11 mouse cellular contexts compared by ENCODE assay signal in the genomic region with DNA sequence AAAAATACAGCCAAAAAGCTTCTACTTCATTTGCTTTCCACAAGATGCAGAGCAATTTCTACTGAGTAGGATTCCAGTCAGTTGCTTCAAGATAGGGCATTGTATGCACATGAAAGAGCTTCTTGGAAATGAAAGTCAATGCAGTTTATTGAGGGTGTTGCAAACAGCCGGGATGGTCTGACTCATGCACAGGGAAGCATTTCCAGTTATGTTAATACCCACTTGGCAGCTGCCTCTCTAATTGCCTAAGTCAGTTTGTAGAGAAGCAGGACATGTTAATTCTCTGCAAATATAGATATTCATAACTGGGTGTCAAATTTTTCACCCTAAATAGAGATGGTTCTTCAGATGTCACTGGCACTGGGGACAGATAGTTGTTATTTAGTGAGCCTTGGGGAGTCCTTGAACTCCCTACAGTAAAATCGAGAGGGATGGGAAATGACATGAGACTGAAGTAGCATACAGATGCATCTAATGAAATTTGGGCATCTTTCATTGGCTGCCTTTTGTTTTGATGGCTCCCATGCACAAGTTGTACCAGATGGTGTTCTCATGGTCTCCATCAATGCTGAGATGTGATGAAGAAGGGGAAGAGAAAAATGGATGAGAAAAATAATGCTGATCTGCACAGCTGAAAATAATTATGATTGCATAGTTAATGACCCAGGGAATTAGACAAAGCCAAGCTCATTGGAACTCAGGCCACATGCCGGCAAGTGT.
DNase-seq lines count a peak whose midpoint lies in the region; ATAC-seq and TF ChIP-seq lines count a peak whose summit lies in the region.
"Had no signal": no experiment of that assay in that cellular context is flagged by ENCODE, and none has a peak within 500 bp of the region (broad histone marks: within the 10 kb centered on the region; RNA-seq: fewer than 3 reads in every experiment).

No protein-coding gene starts in this region.

- no peak overlapping the region for H3K4me2 ChIP-seq in forebrain, postnatal 0 days (ENCODE audit: low read depth)

- no peak overlapping the region for H3K27ac ChIP-seq in forebrain, postnatal 0 days (ENCODE audit: low read depth, low read length)

- H3K4me1 ChIP-seq in forebrain, postnatal 0 days (ENCODE audit: insufficient read depth) = no peaks in the 10 kb centered on the region

- no peak for TF ChIP-seq CTCF in forebrain, postnatal 0 days (IDR thresholded peaks at IDR 0.05; ENCODE audit: low read depth)

- intact Hi-C loops in left cerebral cortex, postnatal 14 days (cut with DNase I) = no loop called here
- intact Hi-C loops in left cerebral cortex, postnatal 10 days (cut with DNase I) = no loop called here

- H3K36me3 ChIP-seq in forebrain, postnatal 0 days (ENCODE audit: insufficient read depth) = no peaks in the 10 kb centered on the region

- peak; percentile 10 for DNase-seq in adrenal gland, adult 8-10 months
- DNase-seq in adrenal gland, postnatal 25 days = no peak
- DNase-seq in left cerebral cortex, postnatal 14 days (ENCODE audit: low spot score in 2 of 2) = peak; percentile 24 to 29
- DNase-seq in left cerebral cortex, postnatal 10 days (ENCODE audit: extremely low spot score in 1 of 2, low spot score in 2 of 2) = no peak
- peak; percentile 58 for DNase-seq in forebrain, postnatal 0 days
- DNase-seq in cerebellum, adult 11 months = no peak
- DNase-seq: heart, postnatal 10 days; kidney, adult 9 months; thymus, adult 18-20 months had no signal

- no peak overlapping the region for H3K4me3 ChIP-seq in forebrain, postnatal 0 days (ENCODE audit: low read depth, low read length)

- no peaks in the 10 kb centered on the region for H3K9me3 ChIP-seq in forebrain, postnatal 0 days (ENCODE audit: low read length)

- no peaks in the 10 kb centered on the region for H3K27me3 ChIP-seq in forebrain, postnatal 0 days (ENCODE audit: insufficient read depth, low read length)

- H3K9ac ChIP-seq in forebrain, postnatal 0 days = no peak overlapping the region

- ATAC-seq in forebrain, postnatal 0 days = peak; percentile 54
- ATAC-seq in megakaryocyte, adult 5-6 weeks (ENCODE audit: poor library complexity, severe bottlenecking) = peak; percentile 62
- ATAC-seq in erythroblast, adult 5-6 weeks (replicated peaks; ENCODE audit: low FRiP score, poor library complexity, severe bottlenecking) = no peak

- WGBS in forebrain, postnatal 0 days = 38% methylated on average over 3 of the region's 3 CpGs

Comparison
In these comparisons a context has a peak if more than half of its experiments do, and no peak if none do; other contexts are left out.
1. DNase-seq: peak in adrenal gland, adult 8-10 months (single experiment), left cerebral cortex, postnatal 14 days (2 of 2) and forebrain, postnatal 0 days (single experiment); none in adrenal gland, postnatal 25 days (single experiment), left cerebral cortex, postnatal 10 days (0 of 2) and cerebellum, adult 11 months (single experiment).